Mouse (Mus musculus): ENCODE measurements around the gene Tdgf1. TPM values are rescaled to one million over a fixed set of nuclear protein-coding genes. Genes with fewer than 3 reads are reported as not detected.
A peak's percentile ranks its signal among the peaks of the same experiment; 100 is the strongest.

Gene Tdgf1
- polyA plus RNA-seq, 1 experiment, result 0.08 TPM

DNA sequence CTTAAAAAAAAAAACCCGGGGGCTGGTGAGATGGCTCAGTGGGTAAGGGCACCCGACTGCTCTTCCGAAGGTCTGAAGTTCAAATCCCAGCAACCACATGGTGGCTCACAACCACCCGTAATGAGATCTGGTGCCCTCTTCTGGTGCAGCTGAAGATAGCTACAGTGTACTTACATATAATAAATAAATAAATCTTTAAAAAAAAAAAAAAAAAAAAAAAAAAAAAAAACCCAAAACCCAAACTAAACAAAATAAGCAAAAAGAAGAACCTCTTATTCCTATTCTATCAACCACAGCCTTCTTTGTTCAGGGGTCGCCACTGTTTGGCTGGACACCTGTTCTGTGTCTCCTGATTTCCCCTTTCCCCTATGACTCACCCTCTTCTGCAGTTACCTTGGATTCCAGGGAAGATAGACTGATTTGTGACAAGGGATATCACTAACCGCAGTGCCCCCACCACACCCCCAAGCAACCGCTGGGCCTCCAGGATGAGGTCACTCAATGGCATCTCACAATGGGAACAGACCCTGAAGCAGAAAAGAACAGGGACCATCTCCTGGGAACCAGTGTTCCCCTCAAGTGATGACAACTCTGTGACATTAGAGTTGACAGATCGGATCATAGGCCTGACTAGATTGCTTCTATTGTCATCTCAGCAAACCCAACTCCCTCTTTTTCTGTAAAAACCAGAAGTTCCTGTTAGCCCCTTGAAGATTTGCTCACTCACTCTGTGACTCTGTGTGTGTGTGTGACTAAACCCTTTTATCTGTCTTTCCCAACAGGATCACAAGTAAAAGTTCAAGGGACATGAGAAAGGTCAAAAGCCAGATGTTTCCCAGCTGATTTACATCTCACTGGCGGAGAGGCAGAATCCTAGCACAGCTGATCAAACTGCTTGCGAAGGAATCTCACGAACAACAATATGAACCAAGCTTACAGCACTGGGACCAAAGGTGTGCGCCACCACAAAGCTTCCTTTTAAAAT, 8.2 kb downstream of the Tdgf1 start:
- no peaks in the 10 kb centered on the region for H3K4me1 ChIP-seq (ENCODE audit: control insufficient read depth, insufficient read depth, insufficient read length)
- no peaks in the 10 kb centered on the region for H3K36me3 ChIP-seq (ENCODE audit: control insufficient read depth, insufficient read depth, low read length)
- no peak overlapping the region for H3K4me3 ChIP-seq (ENCODE audit: extremely low read depth, insufficient read depth, insufficient read length)
- H3K27me3 ChIP-seq (ENCODE audit: control insufficient read depth, insufficient read depth, low read length), result no peaks in the 10 kb centered on the region
- no peak overlapping the region for H3K27ac ChIP-seq (ENCODE audit: insufficient read depth, low read length)
- no peak for DNase-seq (ENCODE audit: low read depth in 1 of 2, low spot score in 2 of 2)
- 77% methylated on average over 12 of the region's 12 CpGs for WGBS
- TF ChIP-seq POLR2A (IDR thresholded peaks at IDR 0.05; ENCODE audit: low read depth, low read length) (no peak), CTCF (IDR thresholded peaks at IDR 0.05; ENCODE audit: extremely low read depth, insufficient read depth, insufficient read length, insufficient replicate concordance) (no peak)

DNA sequence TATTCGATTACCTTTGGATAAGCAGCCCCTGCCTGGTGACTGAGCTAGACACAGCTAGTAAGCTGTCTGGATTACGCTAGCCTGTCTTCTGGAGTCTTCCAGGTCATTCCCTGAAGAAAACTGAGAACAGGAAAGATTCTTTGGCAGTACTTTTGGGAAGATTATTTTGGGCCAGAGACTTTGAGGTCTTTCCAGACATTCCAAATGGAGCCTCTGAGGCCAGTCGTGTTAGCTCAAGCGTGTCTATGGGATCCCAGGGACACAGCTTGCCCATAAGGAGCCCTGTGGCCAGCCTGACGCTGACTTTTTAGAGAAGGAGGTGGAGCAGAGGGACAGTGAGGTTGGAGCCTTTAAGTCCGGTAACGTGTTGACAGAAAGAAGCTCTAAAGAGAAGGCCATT, 10.0 kb downstream of the Tdgf1 start:
- Histone ChIP-seq H3K4me3 (ENCODE audit: extremely low read depth, insufficient read depth, insufficient read length) (no peak overlapping the region), H3K36me3 (ENCODE audit: control insufficient read depth, insufficient read depth, low read length) (no peaks in the 10 kb centered on the region), H3K4me1 (ENCODE audit: control insufficient read depth, insufficient read depth, insufficient read length) (no peaks in the 10 kb centered on the region), H3K27ac (ENCODE audit: insufficient read depth, low read length) (no peak overlapping the region), H3K27me3 (ENCODE audit: control insufficient read depth, insufficient read depth, low read length) (no peaks in the 10 kb centered on the region)
- TF ChIP-seq POLR2A (IDR thresholded peaks at IDR 0.05; ENCODE audit: low read depth, low read length) (no peak), CTCF (IDR thresholded peaks at IDR 0.05; ENCODE audit: extremely low read depth, insufficient read depth, insufficient read length, insufficient replicate concordance) (no peak)
- WGBS, result 89% methylated on average over 7 of the region's 7 CpGs
- no peak for DNase-seq (ENCODE audit: low read depth in 1 of 2, low spot score in 2 of 2)

DNA sequence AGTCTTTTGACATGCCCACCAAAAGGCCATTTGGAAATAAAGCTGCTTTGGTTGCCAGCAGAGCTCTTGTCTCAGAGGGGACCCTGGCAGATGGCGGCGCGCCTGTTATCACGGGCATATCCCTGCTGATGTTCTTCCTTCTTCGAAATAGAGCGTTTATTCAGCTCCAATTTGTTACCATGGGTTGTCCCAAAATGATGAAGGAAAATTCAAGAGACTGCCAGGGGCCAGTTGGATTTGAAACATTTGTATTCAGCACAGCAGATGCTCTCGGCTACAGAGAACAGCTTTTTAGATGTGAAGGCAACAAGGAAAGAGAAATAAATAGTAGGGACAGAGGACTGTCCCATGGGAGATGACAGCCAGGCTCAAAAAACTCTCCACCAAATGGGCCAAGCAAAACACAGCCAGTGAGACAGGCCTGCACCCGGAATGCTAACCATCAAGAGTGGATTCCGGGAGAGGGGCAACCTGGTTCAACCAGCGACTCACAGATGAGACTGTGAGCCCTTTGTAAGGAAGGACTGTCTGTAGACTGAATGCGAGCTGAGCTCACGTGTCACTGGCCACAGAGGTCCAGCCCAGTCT, 12.0 kb downstream of the Tdgf1 start:
- H3K4me3 ChIP-seq (ENCODE audit: extremely low read depth, insufficient read depth, insufficient read length), result no peak overlapping the region
- H3K27ac ChIP-seq (ENCODE audit: insufficient read depth, low read length), result no peak overlapping the region
- H3K36me3 ChIP-seq (ENCODE audit: control insufficient read depth, insufficient read depth, low read length), result no peaks in the 10 kb centered on the region
- H3K27me3 ChIP-seq (ENCODE audit: control insufficient read depth, insufficient read depth, low read length), result no peaks in the 10 kb centered on the region
- H3K4me1 ChIP-seq (ENCODE audit: control insufficient read depth, insufficient read depth, insufficient read length), result no peaks in the 10 kb centered on the region
- 93% methylated on average over 12 of the region's 12 CpGs for WGBS
- no peak for DNase-seq (ENCODE audit: low read depth in 1 of 2, low spot score in 2 of 2)
- TF ChIP-seq POLR2A (IDR thresholded peaks at IDR 0.05; ENCODE audit: low read depth, low read length) (no peak), CTCF (IDR thresholded peaks at IDR 0.05; ENCODE audit: extremely low read depth, insufficient read depth, insufficient read length, insufficient replicate concordance) (no peak)

DNA sequence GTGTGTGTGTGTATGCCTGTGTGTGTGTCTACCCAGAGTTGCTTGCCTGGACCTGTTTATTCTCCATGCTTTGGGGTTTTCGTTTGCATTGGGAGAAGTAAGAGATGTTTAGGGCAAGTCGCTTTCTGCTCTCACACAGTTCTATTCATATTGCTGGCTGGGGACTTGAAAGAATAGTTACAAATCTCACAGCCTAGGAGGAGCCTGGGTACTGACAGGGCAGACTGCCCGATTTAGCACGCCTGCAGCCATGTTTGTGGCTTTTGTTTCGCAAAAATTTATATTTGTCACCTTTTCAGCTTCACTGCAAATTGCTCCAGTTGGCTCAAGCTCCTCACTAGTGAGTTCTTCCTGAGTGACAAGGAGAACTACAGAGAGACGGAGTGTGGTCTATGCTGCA, 14.4 kb downstream of the Tdgf1 start:
- H3K36me3 ChIP-seq (ENCODE audit: control insufficient read depth, insufficient read depth, low read length), result no peaks in the 10 kb centered on the region
- no peaks in the 10 kb centered on the region for H3K4me1 ChIP-seq (ENCODE audit: control insufficient read depth, insufficient read depth, insufficient read length)
- DNase-seq (ENCODE audit: low read depth in 1 of 2, low spot score in 2 of 2), result no peak
- TF ChIP-seq CTCF (IDR thresholded peaks at IDR 0.05; ENCODE audit: extremely low read depth, insufficient read depth, insufficient read length, insufficient replicate concordance), result no peak
- TF ChIP-seq POLR2A (IDR thresholded peaks at IDR 0.05; ENCODE audit: low read depth, low read length), result no peak
- 63% methylated on average over 6 of the region's 6 CpGs for WGBS
- H3K27ac ChIP-seq (ENCODE audit: insufficient read depth, low read length), result no peak overlapping the region
- no peaks in the 10 kb centered on the region for H3K27me3 ChIP-seq (ENCODE audit: control insufficient read depth, insufficient read depth, low read length)
- H3K4me3 ChIP-seq (ENCODE audit: extremely low read depth, insufficient read depth, insufficient read length), result no peak overlapping the region

DNA sequence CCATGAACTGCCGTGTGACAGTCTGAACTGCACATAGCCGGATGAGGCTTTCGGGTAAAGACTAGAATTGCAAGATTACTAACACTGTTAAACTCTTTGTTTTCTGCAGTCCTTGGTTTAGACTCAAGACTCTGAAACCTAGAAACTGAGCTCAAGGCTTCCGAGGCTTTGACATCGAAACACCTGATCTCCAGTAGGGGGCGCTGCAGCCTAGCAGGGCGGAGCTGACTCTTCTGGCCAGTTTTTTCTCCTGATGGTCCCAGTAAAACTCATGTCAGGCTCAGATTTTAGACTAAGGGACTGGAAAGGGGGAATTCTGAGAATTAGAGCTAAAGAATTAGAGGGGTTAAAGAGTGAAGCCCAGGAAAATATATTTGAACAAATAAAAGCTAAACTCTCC, 23.2 kb downstream of the Tdgf1 start:
- Histone ChIP-seq H3K27ac (ENCODE audit: insufficient read depth, low read length) (no peak overlapping the region), H3K36me3 (ENCODE audit: control insufficient read depth, insufficient read depth, low read length) (no peaks in the 10 kb centered on the region), H3K27me3 (ENCODE audit: control insufficient read depth, insufficient read depth, low read length) (no peaks in the 10 kb centered on the region), H3K4me3 (ENCODE audit: extremely low read depth, insufficient read depth, insufficient read length) (no peak overlapping the region), H3K4me1 (ENCODE audit: control insufficient read depth, insufficient read depth, insufficient read length) (no peaks in the 10 kb centered on the region; the same call in 1 of the 2 replicates)
- TF ChIP-seq CTCF (IDR thresholded peaks at IDR 0.05; ENCODE audit: extremely low read depth, insufficient read depth, insufficient read length, insufficient replicate concordance) (peak; percentile 83; the same call in 1 of the 2 replicates), POLR2A (IDR thresholded peaks at IDR 0.05; ENCODE audit: low read depth, low read length) (no peak)
- peak; percentile 21 to 45 for DNase-seq (ENCODE audit: low read depth in 1 of 2, low spot score in 2 of 2)
- WGBS, result 23% methylated on average over 7 of the region's 7 CpGs

DNA sequence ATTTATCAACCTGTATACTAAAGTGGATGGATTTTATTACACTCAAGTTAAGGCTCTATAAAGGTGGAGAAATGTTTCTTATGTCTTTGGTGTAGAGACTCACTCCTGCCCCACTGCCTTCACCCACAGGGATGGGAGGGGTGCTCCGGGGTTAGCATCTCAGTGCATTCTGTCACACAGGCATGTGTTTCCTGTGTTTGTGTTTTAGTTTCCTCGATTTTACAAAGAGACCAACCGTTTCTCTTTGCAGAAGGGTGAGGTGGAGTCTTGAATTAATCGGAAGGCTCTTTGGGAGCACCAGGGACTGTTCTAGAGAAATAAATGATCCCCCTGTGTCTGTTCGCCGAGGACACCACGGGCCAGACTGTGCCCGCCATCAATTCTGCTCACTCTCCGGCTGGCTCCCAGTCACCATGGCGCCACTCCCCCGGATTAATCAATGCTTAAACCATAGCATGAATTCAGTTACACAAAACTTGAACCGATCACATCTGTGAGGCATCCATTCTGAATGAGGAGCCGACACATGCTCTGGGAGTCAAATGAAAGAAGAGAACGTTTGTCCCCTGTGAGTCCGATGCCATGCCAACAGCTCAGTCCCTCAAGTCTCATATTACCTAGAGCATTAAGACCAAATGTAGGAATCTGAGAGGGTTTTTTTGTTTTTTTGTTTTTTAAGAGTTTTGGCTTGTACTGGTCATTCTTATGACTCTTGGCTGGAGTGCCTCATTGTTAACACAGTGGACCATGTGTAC, 25.1 kb downstream of the Tdgf1 start:
- DNase-seq (ENCODE audit: low read depth in 1 of 2, low spot score in 2 of 2), result no peak
- no peak overlapping the region for H3K4me3 ChIP-seq (ENCODE audit: extremely low read depth, insufficient read depth, insufficient read length)
- no peaks in the 10 kb centered on the region; the same call in none of the 2 replicates for H3K4me1 ChIP-seq (ENCODE audit: control insufficient read depth, insufficient read depth, insufficient read length)
- H3K27ac ChIP-seq (ENCODE audit: insufficient read depth, low read length), result peak overlapping the region; percentile 60
- 54% methylated on average over 15 of the region's 15 CpGs for WGBS
- TF ChIP-seq POLR2A (IDR thresholded peaks at IDR 0.05; ENCODE audit: low read depth, low read length) (no peak), CTCF (IDR thresholded peaks at IDR 0.05; ENCODE audit: extremely low read depth, insufficient read depth, insufficient read length, insufficient replicate concordance) (no peak)
- H3K36me3 ChIP-seq (ENCODE audit: control insufficient read depth, insufficient read depth, low read length), result no peaks in the 10 kb centered on the region
- no peaks in the 10 kb centered on the region for H3K27me3 ChIP-seq (ENCODE audit: control insufficient read depth, insufficient read depth, low read length)
